Mouse (Mus musculus) lung, postnatal 14 days (tissue): ENCODE results near the gene Btbd35f14.
"Not testable (repeated sequence)": the region's sequence is repeated elsewhere in the genome, so short reads cannot be mapped to it uniquely, and the experiment has no call there.

ENCODE experiments used
- DNase-seq: peaks from one replicate; pipeline ENCODE4 v3.0.0; 2021

Btbd35f14 gene

GRCm38 (mm10) chrX:33702249-33702648 is at the start of gene Btbd35f14:
Gene Btbd35f14, minus strand, starts transcription at chrX:33702349.
- DNase-seq = not testable (repeated sequence)

GRCm38 (mm10) chrX:33656872-33657271 is 45.3 kb downstream of the Btbd35f14 start, which contains the start of gene Btbd35f13:
Gene Btbd35f13, plus strand, starts transcription at chrX:33657172.
- not testable (repeated sequence) for DNase-seq
